Mouse (Mus musculus) hindbrain, embryonic 10.5 days (tissue): Measurements from ENCODE around the gene Napsa. TPM values are rescaled to one million over a fixed set of nuclear protein-coding genes. Genes with fewer than 3 reads are reported as not detected.
A peak's percentile ranks its signal among the peaks of the same experiment; 100 is the strongest.

Source experiments
- DNase-seq: peaks from one replicate; pipeline ENCODE4 v3.0.0-alpha.2; 2017; ENCODE audit warnings: low spot score
- H3K27ac ChIP-seq: fragments of 300-500 bp; sonication (generic); 2 replicates; pipeline ENCODE4 v1.5.1; 2016; ENCODE audit warnings: mild to moderate bottlenecking, moderate library complexity
- H3K27me3 ChIP-seq: fragments of 300-500 bp; sonication (generic); 2 replicates; pipeline ENCODE4 v1.6.1; 2016; ENCODE audit warnings: mild to moderate bottlenecking; ENCODE audit not compliant: poor library complexity, insufficient read depth, severe bottlenecking
- H3K36me3 ChIP-seq: fragments of 300-500 bp; sonication (generic); 2 replicates; pipeline ENCODE4 v1.6.1; 2016; ENCODE audit warnings: mild to moderate bottlenecking, moderate library complexity
- H3K4me1 ChIP-seq: fragments of 300-500 bp; sonication (generic); replicated peaks from 2 replicates; pipeline ENCODE4 v1.6.1; 2016; ENCODE audit warnings: mild to moderate bottlenecking
- H3K4me3 ChIP-seq: fragments of 300-500 bp; sonication (generic); 2 replicates; pipeline ENCODE4 v1.5.1; 2016; ENCODE audit warnings: mild to moderate bottlenecking, moderate library complexity
- H3K9me3 ChIP-seq: fragments of 300-500 bp; sonication (generic); 2 replicates; pipeline ENCODE4 v1.6.1; 2016; ENCODE audit warnings: mild to moderate bottlenecking, moderate library complexity
- WGBS: fragments of 180-500 bp; shearing (Covaris S2); methylation state at CpG from one replicate; pipeline ENCODE4 v1.1.7; 2016; 5-methylcytosine and 5-hydroxymethylcytosine counted together
- polyA plus RNA-seq: library from polyadenylated mRNA; unstranded; fragments of >200 nt; fragmentation: Nextera tagmentation; extraction: Ambion mirVana; gene quantifications from 2 replicates; pipeline ENCODE4 v1.2.1, GENCODE M21; 2016

Napsa gene
- polyA plus RNA-seq, 1 experiment from 2014 or later, result 0.38 TPM

DNA sequence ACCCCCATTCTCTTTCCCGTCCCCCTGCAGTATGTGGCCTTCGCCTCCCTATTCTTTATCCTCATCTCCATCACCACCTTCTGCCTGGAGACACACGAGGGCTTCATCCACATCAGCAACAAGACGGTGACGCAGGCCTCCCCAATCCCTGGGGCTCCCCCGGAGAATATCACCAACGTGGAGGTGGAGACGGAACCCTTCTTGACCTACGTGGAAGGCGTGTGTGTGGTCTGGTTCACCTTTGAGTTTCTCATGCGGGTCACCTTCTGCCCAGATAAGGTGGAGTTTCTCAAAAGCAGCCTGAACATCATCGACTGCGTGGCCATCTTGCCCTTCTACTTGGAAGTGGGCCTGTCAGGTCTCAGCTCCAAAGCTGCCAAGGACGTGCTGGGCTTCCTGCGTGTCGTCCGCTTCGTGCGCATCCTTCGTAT, 23.0 kb downstream of the Napsa start:
- H3K4me1 ChIP-seq, result peaks cover 53% of the 10 kb centered on the region
- WGBS, result 94% methylated on average over 20 of the region's 20 CpGs
- no peak overlapping the region for H3K4me3 ChIP-seq
- H3K9me3 ChIP-seq, result no peaks in the 10 kb centered on the region
- peaks cover 41% of the 10 kb centered on the region for H3K27me3 ChIP-seq
- peaks cover 12% of the 10 kb centered on the region for H3K36me3 ChIP-seq
- DNase-seq, result no peak
- H3K27ac ChIP-seq, result no peak overlapping the region

DNA sequence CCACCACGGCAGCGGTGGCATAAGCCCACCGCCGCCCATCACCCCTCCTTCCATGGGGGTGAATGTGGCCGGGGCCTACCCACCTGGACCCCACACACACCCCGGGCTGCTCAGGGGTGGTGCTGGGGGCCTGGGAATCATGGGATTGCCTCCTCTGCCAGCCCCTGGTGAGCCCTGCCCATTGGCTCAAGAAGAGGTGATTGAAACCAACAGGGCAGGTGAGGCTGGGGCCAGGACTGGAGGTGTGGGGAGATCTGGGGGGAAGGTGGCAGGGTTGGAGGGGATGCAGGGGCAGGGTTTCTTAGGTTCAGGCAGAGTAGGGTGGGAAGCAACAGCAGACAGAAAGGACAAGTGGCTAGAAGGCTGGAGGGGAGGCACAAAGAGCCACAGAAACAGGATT, 23.9 kb downstream of the Napsa start:
- H3K4me3 ChIP-seq, result no peak overlapping the region
- H3K4me1 ChIP-seq, result peaks cover 45% of the 10 kb centered on the region
- no peak for DNase-seq
- H3K9me3 ChIP-seq, result no peaks in the 10 kb centered on the region
- peaks cover 41% of the 10 kb centered on the region for H3K27me3 ChIP-seq
- no peak overlapping the region for H3K27ac ChIP-seq
- peaks cover 12% of the 10 kb centered on the region for H3K36me3 ChIP-seq
- WGBS, result 97% methylated on average over 6 of the region's 6 CpGs

GRCm38 (mm10) chr7:44596996-44597538, 24.9 kb downstream of the Napsa start:
- Histone ChIP-seq H3K4me1 (peaks cover 45% of the 10 kb centered on the region), H3K27ac (no peak overlapping the region), H3K36me3 (peaks cover 12% of the 10 kb centered on the region), H3K4me3 (no peak overlapping the region), H3K27me3 (peaks cover 41% of the 10 kb centered on the region), H3K9me3 (no peaks in the 10 kb centered on the region)
- no peak for DNase-seq
- WGBS, result 58% methylated on average over 5 of the region's 5 CpGs

- peaks cover 45% of the 10 kb centered on the region for H3K4me1 ChIP-seq
- WGBS, result 91% methylated on average over 4 of the region's 4 CpGs
- H3K27ac ChIP-seq, result no peak overlapping the region
- no peak overlapping the region for H3K4me3 ChIP-seq
- H3K9me3 ChIP-seq, result no peaks in the 10 kb centered on the region
- peaks cover 12% of the 10 kb centered on the region for H3K36me3 ChIP-seq
- H3K27me3 ChIP-seq, result peaks cover 41% of the 10 kb centered on the region
- DNase-seq, result no peak
Measured at GRCm38 (mm10) chr7:44597666-44598065, 25.5 kb downstream of the Napsa start.

- Histone ChIP-seq H3K36me3 (peaks cover 12% of the 10 kb centered on the region), H3K4me3 (no peak overlapping the region), H3K27ac (no peak overlapping the region), H3K27me3 (peaks cover 41% of the 10 kb centered on the region), H3K4me1 (peaks cover 45% of the 10 kb centered on the region), H3K9me3 (no peaks in the 10 kb centered on the region)
- DNase-seq, result no peak
- 82% methylated on average over 12 of the region's 12 CpGs for WGBS
Measured at GRCm38 (mm10) chr7:44598336-44598735, 26.2 kb downstream of the Napsa start.

DNA sequence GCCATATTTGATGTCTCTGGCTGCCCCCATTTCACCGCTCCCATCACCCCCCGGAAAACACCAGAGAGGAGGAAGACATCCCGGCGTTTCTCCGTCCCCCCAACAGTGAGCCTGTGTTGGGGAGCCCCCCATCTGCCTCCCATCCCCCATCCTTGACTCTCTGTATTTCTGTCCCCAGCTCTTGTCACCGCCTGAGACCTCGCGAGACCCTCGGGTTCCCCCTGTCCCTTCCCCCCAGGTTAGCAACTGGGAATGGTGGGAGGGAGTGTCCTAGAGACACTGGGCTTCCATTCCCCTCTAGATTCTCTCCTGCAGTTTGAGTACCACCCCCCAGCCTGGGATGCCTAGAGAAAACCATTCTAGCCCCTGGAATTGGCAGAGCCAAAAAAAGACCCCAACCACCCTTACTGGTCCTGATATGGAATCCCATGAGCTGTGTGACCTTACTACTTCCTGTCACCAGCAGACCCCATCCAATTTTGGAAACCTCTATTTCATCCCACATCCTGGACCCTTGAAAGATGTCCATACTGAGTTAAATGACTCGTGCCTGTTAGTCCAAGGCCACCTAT, 28.6 kb downstream of the Napsa start:
- Histone ChIP-seq H3K4me3 (no peak overlapping the region), H3K27me3 (peaks cover 59% of the 10 kb centered on the region), H3K4me1 (peaks cover 51% of the 10 kb centered on the region), H3K36me3 (peaks cover 5% of the 10 kb centered on the region), H3K27ac (no peak overlapping the region), H3K9me3 (no peaks in the 10 kb centered on the region)
- DNase-seq, result no peak
- WGBS, result 85% methylated on average over 10 of the region's 10 CpGs

DNA sequence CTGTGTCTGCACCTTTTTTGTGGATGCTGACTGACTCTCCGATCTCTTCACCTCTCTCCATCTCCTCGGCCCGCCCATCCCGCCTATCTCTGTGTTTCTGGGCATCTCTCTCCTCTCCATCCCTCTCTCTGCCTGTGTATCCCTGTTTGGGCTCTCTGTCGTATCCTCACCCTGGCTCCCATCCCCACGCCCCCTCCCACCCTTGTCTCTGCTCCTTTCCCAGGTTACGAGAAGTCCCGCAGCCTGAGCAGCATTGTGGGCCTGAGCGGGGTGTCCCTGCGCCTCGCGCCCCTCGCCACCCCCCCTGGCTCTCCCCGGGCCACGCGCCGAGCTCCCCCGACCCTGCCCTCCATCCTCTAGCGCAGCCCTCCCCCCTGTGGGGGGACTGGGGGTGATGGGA, 29.5 kb downstream of the Napsa start:
- Histone ChIP-seq H3K4me1 (peaks cover 56% of the 10 kb centered on the region), H3K4me3 (peak overlapping the region; percentile 33), H3K27me3 (peaks cover 67% of the 10 kb centered on the region), H3K27ac (peak overlapping the region; percentile 69), H3K9me3 (no peaks in the 10 kb centered on the region), H3K36me3 (no peaks in the 10 kb centered on the region)
- WGBS, result 18% methylated on average over 19 of the region's 19 CpGs
- DNase-seq, result no peak

DNA sequence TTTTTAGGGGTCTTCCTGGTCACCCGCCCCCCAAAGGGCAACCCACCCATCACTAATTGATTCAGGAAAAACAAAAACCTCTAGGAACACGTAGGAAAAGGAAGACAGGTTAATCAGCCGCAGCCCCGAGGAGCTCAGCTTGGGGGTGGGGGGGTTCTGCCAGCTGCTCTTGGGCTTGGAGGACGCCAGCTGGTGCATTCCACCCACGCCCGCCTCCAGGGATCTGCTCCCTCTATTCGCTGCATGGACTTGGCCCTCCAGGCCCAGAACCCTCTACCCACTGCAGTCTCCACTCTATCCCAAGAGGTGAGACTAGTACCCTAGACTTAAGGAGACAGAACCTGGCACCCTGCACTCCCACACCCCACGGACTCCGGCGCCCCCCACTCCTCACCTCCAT, 30.3 kb downstream of the Napsa start:
- Histone ChIP-seq H3K4me3 (peak overlapping the region; percentile 14), H3K27me3 (peaks cover 75% of the 10 kb centered on the region), H3K4me1 (peaks cover 53% of the 10 kb centered on the region), H3K27ac (peak overlapping the region; percentile 69; the same call in 1 of the 2 replicates), H3K36me3 (no peaks in the 10 kb centered on the region), H3K9me3 (no peaks in the 10 kb centered on the region)
- 8% methylated on average over 11 of the region's 11 CpGs for WGBS
- peak; percentile 40 for DNase-seq

DNA sequence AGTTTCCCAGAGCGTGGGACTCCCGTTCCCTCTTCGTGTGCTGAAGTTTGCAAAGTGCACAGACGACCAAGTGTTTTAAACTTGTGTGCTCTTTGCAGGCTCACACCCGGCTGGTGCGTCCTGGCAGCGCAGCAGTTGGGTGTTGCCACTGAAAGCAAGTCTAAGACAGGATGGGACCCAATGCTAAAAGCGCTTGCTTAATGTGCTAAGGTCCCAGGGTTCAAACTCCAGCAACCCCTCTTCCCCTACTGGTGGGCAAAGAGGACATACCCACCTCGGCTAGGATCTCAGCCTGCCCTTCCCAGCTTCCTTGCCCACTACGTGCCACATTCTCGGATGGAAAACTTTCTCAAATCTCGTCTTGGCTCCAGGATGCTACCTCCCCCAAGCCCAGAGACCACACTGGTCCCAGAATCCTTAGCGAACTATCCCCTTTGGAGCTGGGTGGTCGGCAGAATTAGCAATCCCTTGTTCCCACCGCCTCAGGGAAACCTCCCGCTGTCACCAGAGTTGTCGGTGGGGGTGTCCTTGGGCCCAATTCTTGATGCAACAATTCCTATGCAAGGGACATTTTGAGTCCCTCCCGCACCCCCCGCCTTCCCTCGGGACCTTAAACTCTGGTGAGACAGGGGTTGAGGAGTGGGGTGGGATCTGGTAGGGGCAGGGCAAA, 31.1 kb downstream of the Napsa start:
- Histone ChIP-seq H3K27ac (peak overlapping the region; percentile 82), H3K4me3 (peak overlapping the region; percentile 47), H3K27me3 (peaks cover 84% of the 10 kb centered on the region), H3K4me1 (peaks cover 53% of the 10 kb centered on the region), H3K9me3 (no peaks in the 10 kb centered on the region), H3K36me3 (no peaks in the 10 kb centered on the region)
- 3% methylated on average over 20 of the region's 20 CpGs for WGBS
- peak; percentile 40 for DNase-seq

DNA sequence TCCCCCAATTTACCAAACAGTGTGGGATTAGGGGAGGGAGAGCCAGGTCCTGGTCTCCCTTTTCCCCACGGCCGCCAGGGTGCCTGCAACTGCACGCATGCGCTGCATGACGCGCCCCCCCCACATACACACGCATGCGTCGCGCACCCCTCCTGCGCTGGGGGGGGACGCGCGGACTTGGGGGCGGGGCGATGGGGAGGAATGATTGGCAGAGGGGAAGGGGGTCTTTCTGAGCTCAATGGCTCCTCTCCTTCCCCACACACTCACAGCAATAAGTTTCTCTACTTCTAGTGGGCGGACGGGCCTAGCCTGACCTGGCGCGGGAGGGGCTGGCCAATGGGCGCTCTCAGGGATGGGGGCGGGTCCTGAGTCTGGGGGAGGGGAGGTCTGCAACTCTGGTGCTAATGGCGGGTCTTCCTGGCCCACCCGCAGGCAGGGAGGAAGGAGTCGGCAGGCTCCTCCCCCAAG, 32.0 kb downstream of the Napsa start:
- H3K27me3 ChIP-seq, result peaks cover 87% of the 10 kb centered on the region
- H3K4me1 ChIP-seq, result peaks cover 53% of the 10 kb centered on the region
- no peaks in the 10 kb centered on the region for H3K36me3 ChIP-seq
- DNase-seq, result peak; percentile 88
- peak overlapping the region; percentile 47 for H3K4me3 ChIP-seq
- H3K9me3 ChIP-seq, result no peaks in the 10 kb centered on the region
- H3K27ac ChIP-seq, result peak overlapping the region; percentile 82
- under 1% methylated on average over 25 of the region's 25 CpGs for WGBS

- 0% methylated on average over 8 of the region's 8 CpGs for WGBS
- Histone ChIP-seq H3K36me3 (no peaks in the 10 kb centered on the region), H3K4me3 (peak overlapping the region; percentile 47), H3K4me1 (peaks cover 53% of the 10 kb centered on the region), H3K9me3 (no peaks in the 10 kb centered on the region), H3K27ac (peak overlapping the region; percentile 82), H3K27me3 (peaks cover 87% of the 10 kb centered on the region)
- DNase-seq, result no peak
Measured at GRCm38 (mm10) chr7:44604619-44605018, 32.4 kb downstream of the Napsa start.

GRCm38 (mm10) chr7:44605436-44605835, 33.3 kb downstream of the Napsa start:
- peaks cover 84% of the 10 kb centered on the region for H3K27me3 ChIP-seq

More at GRCm38 (mm10) chr7:44605436-44605835, 33.3 kb downstream of the Napsa start:
- no peak overlapping the region for H3K4me3 ChIP-seq
- peaks cover 53% of the 10 kb centered on the region for H3K4me1 ChIP-seq
- H3K27ac ChIP-seq, result no peak overlapping the region
- no peak for DNase-seq
- no peaks in the 10 kb centered on the region for H3K36me3 ChIP-seq
- H3K9me3 ChIP-seq, result no peaks in the 10 kb centered on the region
- WGBS, result 33% methylated on average over 7 of the region's 7 CpGs
